Mouse (Mus musculus) adrenal gland, postnatal 4 days (tissue): Measurements from ENCODE around the gene Shh. TPM values are rescaled to one million over a fixed set of nuclear protein-coding genes. Genes with fewer than 3 reads are reported as not detected.

Experiments used
- total RNA-seq, 2 experiments: library from RNA; stranded (reverse); gene quantifications; 2 replicates each; pipeline ENCODE4 v1.2.3; 2021

Gene Shh
- total RNA-seq, 2 experiments from 2014 or later = 27.8 to 36.5 TPM

Other genes starting within 250 kb of the Shh start
- under 1 TPM; 0.17 TPM for gene Cnpy1, start 221.4 kb downstream of the Shh start, total RNA-seq
- 10 to 100 TPM; 81.4 to 86.4 TPM for gene Rbm33, start 150.1 kb downstream of the Shh start, total RNA-seq